Mouse (Mus musculus): ENCODE data around the gene Rilp. TPM values are rescaled to one million over a fixed set of nuclear protein-coding genes. Genes with fewer than 3 reads are reported as not detected.
A peak's percentile ranks its signal among the peaks of the same experiment; 100 is the strongest.

Gene Rilp
- polyA plus RNA-seq, 1 experiment from 2014 or later, result 3.1 TPM

GRCm38 (mm10) chr11:75513336-75513735, 3.4 kb downstream of the Rilp start, which contains the start of gene Scarf1:
Gene Scarf1 (plus strand): TSS chr11:75513540.
- DNase-seq (ENCODE audit: low spot score) (no peak), ATAC-seq (ENCODE audit: low FRiP score) (no peak)
- Histone ChIP-seq H3K27ac (no peak within 1 kb of the TSS), H3K9me3 (ENCODE audit: control insufficient read depth, low read length) (no peaks in the 10 kb centered on the region), H3K4me1 (replicated peaks; ENCODE audit: control insufficient read depth, insufficient read depth, low read length) (peaks cover 7% of the 10 kb centered on the region), H3K9ac (0 out of 2 replicates have a peak within 1 kb of the TSS, but pooled peaks have one; percentile 3), H3K4me3 (replicated peaks; ENCODE audit: low read length) (0 out of 2 replicates have a peak within 1 kb of the TSS, but pooled peaks have one; percentile 7), H3K4me2 (replicated peaks) (no peak within 1 kb of the TSS; the same call in 1 of the 2 replicates), H3K27me3 (ENCODE audit: control insufficient read depth, insufficient read depth, low read length) (no peaks in the 10 kb centered on the region), H3K36me3 (replicated peaks; ENCODE audit: control insufficient read depth, insufficient read depth) (peaks cover 19% of the 10 kb centered on the region)
- 53% methylated on average over 8 of the region's 8 CpGs for WGBS

GRCm38 (mm10) chr11:75515186-75515585, 5.3 kb downstream of the Rilp start:
- WGBS, result 92% methylated on average over 25 of the region's 25 CpGs
- no peak overlapping the region for H3K4me3 ChIP-seq (replicated peaks; ENCODE audit: low read length)
- no peak for ATAC-seq (ENCODE audit: low FRiP score)

GRCm38 (mm10) chr11:75519834-75520633, 10.1 kb downstream of the Rilp start:
- no peak overlapping the region for H3K27ac ChIP-seq
- no peaks in the 10 kb centered on the region for H3K9me3 ChIP-seq (ENCODE audit: control insufficient read depth, low read length)
- no peak overlapping the region for H3K4me3 ChIP-seq (replicated peaks; ENCODE audit: low read length)
- no peak overlapping the region for H3K4me2 ChIP-seq (replicated peaks)
- no peak for DNase-seq (ENCODE audit: low spot score)
- H3K4me1 ChIP-seq (replicated peaks; ENCODE audit: control insufficient read depth, insufficient read depth, low read length), result no peaks in the 10 kb centered on the region
- no peak for ATAC-seq (ENCODE audit: low FRiP score)
- no peak overlapping the region for H3K9ac ChIP-seq
- H3K36me3 ChIP-seq (replicated peaks; ENCODE audit: control insufficient read depth, insufficient read depth), result no peaks in the 10 kb centered on the region
- 79% methylated on average over 15 of the region's 15 CpGs for WGBS
- H3K27me3 ChIP-seq (ENCODE audit: control insufficient read depth, insufficient read depth, low read length), result no peaks in the 10 kb centered on the region

More at GRCm38 (mm10) chr11:75515186-75515585, 5.3 kb downstream of the Rilp start:
- Histone ChIP-seq H3K9ac (no peak overlapping the region), H3K4me1 (replicated peaks; ENCODE audit: control insufficient read depth, insufficient read depth, low read length) (no peaks in the 10 kb centered on the region), H3K27ac (no peak overlapping the region), H3K9me3 (ENCODE audit: control insufficient read depth, low read length) (no peaks in the 10 kb centered on the region), H3K4me2 (replicated peaks) (no peak overlapping the region), H3K36me3 (replicated peaks; ENCODE audit: control insufficient read depth, insufficient read depth) (0 out of 2 replicates have a peak, but pooled peaks cover 5% of the 10 kb centered on the region), H3K27me3 (ENCODE audit: control insufficient read depth, insufficient read depth, low read length) (no peaks in the 10 kb centered on the region)
- DNase-seq (ENCODE audit: low spot score), result no peak

- H3K36me3 ChIP-seq (replicated peaks; ENCODE audit: control insufficient read depth, insufficient read depth), result no peaks in the 10 kb centered on the region
- H3K27me3 ChIP-seq (ENCODE audit: control insufficient read depth, insufficient read depth, low read length), result no peaks in the 10 kb centered on the region
- H3K4me1 ChIP-seq (replicated peaks; ENCODE audit: control insufficient read depth, insufficient read depth, low read length), result no peaks in the 10 kb centered on the region
- ATAC-seq (ENCODE audit: low FRiP score) (no peak), DNase-seq (ENCODE audit: low spot score) (no peak)
- H3K9ac ChIP-seq, result no peak overlapping the region
- no peak overlapping the region for H3K27ac ChIP-seq
- WGBS, result 85% methylated on average over 4 of the region's 4 CpGs
- H3K4me2 ChIP-seq (replicated peaks), result no peak overlapping the region
- no peaks in the 10 kb centered on the region for H3K9me3 ChIP-seq (ENCODE audit: control insufficient read depth, low read length)
- H3K4me3 ChIP-seq (replicated peaks; ENCODE audit: low read length), result no peak overlapping the region
Measured at GRCm38 (mm10) chr11:75521609-75522008, 11.7 kb downstream of the Rilp start.

DNA sequence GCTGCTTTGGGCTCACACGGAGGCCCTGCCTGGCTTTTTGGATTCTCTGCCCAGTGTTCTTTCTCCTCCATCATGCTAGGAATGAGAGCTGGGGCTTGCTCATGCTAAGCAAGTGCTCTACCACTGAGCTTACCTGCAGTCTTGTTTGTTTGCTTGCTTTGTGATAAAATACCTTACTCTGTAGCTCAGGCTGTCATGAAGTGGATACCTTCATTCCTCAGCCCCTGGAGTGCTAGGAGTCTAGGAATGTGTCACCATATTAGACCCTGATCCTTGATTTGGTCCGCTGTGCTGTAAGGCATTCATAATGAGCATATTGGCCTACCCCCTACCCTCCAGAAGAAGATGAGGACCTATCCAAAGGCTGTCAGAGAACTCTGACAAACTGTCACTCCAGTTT, 12.9 kb downstream of the Rilp start:
- Histone ChIP-seq H3K9me3 (ENCODE audit: control insufficient read depth, low read length) (no peaks in the 10 kb centered on the region), H3K4me2 (replicated peaks) (no peak overlapping the region), H3K9ac (no peak overlapping the region), H3K4me3 (replicated peaks; ENCODE audit: low read length) (no peak overlapping the region), H3K4me1 (replicated peaks; ENCODE audit: control insufficient read depth, insufficient read depth, low read length) (no peaks in the 10 kb centered on the region), H3K27me3 (ENCODE audit: control insufficient read depth, insufficient read depth, low read length) (no peaks in the 10 kb centered on the region), H3K27ac (no peak overlapping the region), H3K36me3 (replicated peaks; ENCODE audit: control insufficient read depth, insufficient read depth) (no peaks in the 10 kb centered on the region)
- no peak for DNase-seq (ENCODE audit: low spot score)
- WGBS, result 89% methylated on average over 2 of the region's 2 CpGs
- ATAC-seq (ENCODE audit: low FRiP score), result no peak

DNA sequence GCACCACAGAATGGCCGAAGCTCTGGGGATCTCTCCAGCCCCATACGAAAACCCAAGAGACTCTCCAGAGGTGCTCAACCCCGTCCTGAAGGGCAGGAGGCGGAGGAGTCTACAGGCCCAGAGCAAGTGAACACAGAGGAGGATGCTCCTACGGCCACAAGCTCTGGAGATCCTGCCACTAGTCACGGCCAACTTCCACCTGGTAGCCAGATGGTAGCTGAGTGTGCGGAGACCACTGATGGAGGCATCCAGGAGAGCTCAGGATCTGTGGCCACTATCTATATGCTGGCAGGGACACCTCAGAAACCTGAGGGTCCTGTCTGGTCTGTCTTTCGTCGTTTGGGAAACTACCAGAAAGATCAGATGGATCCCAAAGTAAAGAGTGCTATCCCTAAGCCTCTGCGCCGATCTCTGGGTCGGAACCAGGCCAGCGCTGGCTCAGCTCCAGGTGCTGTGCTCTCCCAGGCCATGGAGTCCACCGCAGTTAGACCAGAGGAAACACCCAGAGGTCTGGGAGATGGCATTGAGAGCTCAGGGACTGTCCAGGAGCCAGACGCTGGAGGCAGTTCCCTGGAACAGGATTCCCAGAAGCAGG, 15.7 kb downstream of the Rilp start:
- Histone ChIP-seq H3K27ac (no peak overlapping the region), H3K4me2 (replicated peaks) (no peak overlapping the region), H3K36me3 (replicated peaks; ENCODE audit: control insufficient read depth, insufficient read depth) (no peaks in the 10 kb centered on the region), H3K27me3 (ENCODE audit: control insufficient read depth, insufficient read depth, low read length) (no peaks in the 10 kb centered on the region), H3K9ac (no peak overlapping the region), H3K9me3 (ENCODE audit: control insufficient read depth, low read length) (no peaks in the 10 kb centered on the region), H3K4me3 (replicated peaks; ENCODE audit: low read length) (no peak overlapping the region), H3K4me1 (replicated peaks; ENCODE audit: control insufficient read depth, insufficient read depth, low read length) (no peaks in the 10 kb centered on the region)
- no peak for ATAC-seq (ENCODE audit: low FRiP score)
- no peak for DNase-seq (ENCODE audit: low spot score)
- 86% methylated on average over 15 of the region's 15 CpGs for WGBS

GRCm38 (mm10) chr11:75526943-75527342, 17.0 kb downstream of the Rilp start:
- no peak for ATAC-seq (ENCODE audit: low FRiP score)
- no peak overlapping the region for H3K4me3 ChIP-seq (replicated peaks; ENCODE audit: low read length)
- no peaks in the 10 kb centered on the region for H3K9me3 ChIP-seq (ENCODE audit: control insufficient read depth, low read length)
- no peaks in the 10 kb centered on the region for H3K4me1 ChIP-seq (replicated peaks; ENCODE audit: control insufficient read depth, insufficient read depth, low read length)
- no peak overlapping the region for H3K27ac ChIP-seq
- no peak overlapping the region for H3K4me2 ChIP-seq (replicated peaks)
- no peak overlapping the region for H3K9ac ChIP-seq
- H3K27me3 ChIP-seq (ENCODE audit: control insufficient read depth, insufficient read depth, low read length), result no peaks in the 10 kb centered on the region
- 87% methylated on average over 6 of the region's 6 CpGs for WGBS
- DNase-seq (ENCODE audit: low spot score), result no peak
- no peaks in the 10 kb centered on the region for H3K36me3 ChIP-seq (replicated peaks; ENCODE audit: control insufficient read depth, insufficient read depth)

- H3K4me2 ChIP-seq (replicated peaks), result no peak overlapping the region
- no peaks in the 10 kb centered on the region for H3K9me3 ChIP-seq (ENCODE audit: control insufficient read depth, low read length)
- no peak overlapping the region for H3K9ac ChIP-seq
- H3K27ac ChIP-seq, result no peak overlapping the region
- DNase-seq (ENCODE audit: low spot score) (no peak), ATAC-seq (ENCODE audit: low FRiP score) (no peak)
- no peaks in the 10 kb centered on the region for H3K27me3 ChIP-seq (ENCODE audit: control insufficient read depth, insufficient read depth, low read length)
- H3K4me3 ChIP-seq (replicated peaks; ENCODE audit: low read length), result no peak overlapping the region
- H3K4me1 ChIP-seq (replicated peaks; ENCODE audit: control insufficient read depth, insufficient read depth, low read length), result peaks cover 21% of the 10 kb centered on the region
- 56% methylated on average over 4 of the region's 4 CpGs for WGBS
- H3K36me3 ChIP-seq (replicated peaks; ENCODE audit: control insufficient read depth, insufficient read depth), result no peaks in the 10 kb centered on the region
Measured at GRCm38 (mm10) chr11:75529771-75530170, 19.9 kb downstream of the Rilp start.

DNA sequence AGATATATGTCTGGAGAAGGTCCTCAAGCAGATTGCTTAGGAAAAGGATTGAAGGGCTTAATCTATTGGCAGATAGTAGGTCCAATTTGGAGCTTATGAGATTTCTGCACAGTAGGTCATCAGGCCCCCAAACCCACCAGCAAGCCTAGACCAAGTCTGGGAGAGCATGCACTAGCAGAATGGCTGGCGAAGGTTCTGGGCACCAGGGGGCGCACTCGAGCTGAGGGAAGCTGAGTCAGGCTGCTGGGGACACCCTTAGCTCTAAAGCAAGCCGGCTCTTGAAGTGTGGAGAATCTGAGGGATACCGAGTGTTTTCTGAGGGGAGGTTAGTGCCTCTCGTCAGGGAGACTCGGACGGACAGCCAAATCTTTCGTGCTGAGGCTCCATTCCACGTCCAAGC, 20.4 kb downstream of the Rilp start:
- ATAC-seq (ENCODE audit: low FRiP score) (peak; percentile 51; the same call in 1 of the 2 replicates), DNase-seq (ENCODE audit: low spot score) (peak; percentile 97)
- Histone ChIP-seq H3K9me3 (ENCODE audit: control insufficient read depth, low read length) (no peaks in the 10 kb centered on the region), H3K27ac (peak overlapping the region; percentile 95), H3K4me2 (replicated peaks) (peak overlapping the region; percentile 98), H3K4me3 (replicated peaks; ENCODE audit: low read length) (peak overlapping the region; percentile 59), H3K36me3 (replicated peaks; ENCODE audit: control insufficient read depth, insufficient read depth) (no peaks in the 10 kb centered on the region), H3K9ac (peak overlapping the region; percentile 88), H3K4me1 (replicated peaks; ENCODE audit: control insufficient read depth, insufficient read depth, low read length) (peaks cover 27% of the 10 kb centered on the region), H3K27me3 (ENCODE audit: control insufficient read depth, insufficient read depth, low read length) (no peaks in the 10 kb centered on the region)
- WGBS, result 0% methylated on average over 10 of the region's 10 CpGs

All from hindbrain, embryonic 14.5 days (tissue).